Mouse (Mus musculus) liver, embryonic 15.5 days (tissue): ENCODE measurements around the gene Zbtb26. TPM values are rescaled to one million over a fixed set of nuclear protein-coding genes. Genes with fewer than 3 reads are reported as not detected.

Source experiments
- ATAC-seq: fragments of 200-750 bp; cut with Nextera tagmentation; 2 replicates; pipeline ENCODE4 v1.8.0; 2017; ENCODE audit warnings: moderate number of reproducible peaks, mild to moderate bottlenecking, moderate library complexity; ENCODE audit not compliant: insufficient read depth
- H3K27ac ChIP-seq: fragments of 300-500 bp; sonication (generic); replicated peaks from 2 replicates; pipeline ENCODE4 v1.5.1; 2015; ENCODE audit warnings: mild to moderate bottlenecking, inconsistent platforms
- H3K27me3 ChIP-seq: fragments of 300-500 bp; sonication (generic); 2 replicates; pipeline ENCODE4 v1.6.1; 2015; ENCODE audit warnings: mild to moderate bottlenecking, inconsistent platforms
- H3K36me3 ChIP-seq: fragments of 300-500 bp; sonication (generic); replicated peaks from 2 replicates; pipeline ENCODE4 v1.6.1; 2015; ENCODE audit warnings: moderate library complexity, mild to moderate bottlenecking, inconsistent platforms
- H3K4me1 ChIP-seq: fragments of 300-500 bp; sonication (generic); replicated peaks from 2 replicates; pipeline ENCODE4 v1.6.1; 2015; ENCODE audit warnings: inconsistent platforms
- H3K4me2 ChIP-seq: fragments of 300-500 bp; sonication (generic); 2 replicates; pipeline ENCODE4 v1.6.1; 2015; ENCODE audit warnings: moderate library complexity, mild to moderate bottlenecking, inconsistent platforms
- H3K4me3 ChIP-seq: fragments of 300-500 bp; sonication (generic); replicated peaks from 2 replicates; pipeline ENCODE4 v1.5.1; 2015; ENCODE audit warnings: mild to moderate bottlenecking, inconsistent platforms
- H3K9ac ChIP-seq: fragments of 300-500 bp; sonication (generic); 2 replicates; pipeline ENCODE4 v1.6.1; 2015; ENCODE audit warnings: moderate library complexity, mild to moderate bottlenecking, inconsistent platforms
- H3K9me3 ChIP-seq: fragments of 300-500 bp; sonication (generic); replicated peaks from 2 replicates; pipeline ENCODE4 v1.6.1; 2016; ENCODE audit warnings: inconsistent platforms
- WGBS: fragments of 180-500 bp; shearing (Covaris S2); methylation state at CpG from one replicate; pipeline ENCODE4 v1.1.7; 2015; ENCODE audit warnings: mixed read lengths; ENCODE audit not compliant: insufficient replicate concordance; 5-methylcytosine and 5-hydroxymethylcytosine counted together
- polyA plus RNA-seq: library from polyadenylated mRNA; unstranded; fragments of >200 nt; fragmentation: Nextera tagmentation; extraction: Ambion mirVana; gene quantifications from 2 replicates; pipeline ENCODE4 v1.2.1, GENCODE M21; 2015

Gene Zbtb26
- polyA plus RNA-seq, 1 experiment from 2014 or later, result 1.5 TPM

DNA sequence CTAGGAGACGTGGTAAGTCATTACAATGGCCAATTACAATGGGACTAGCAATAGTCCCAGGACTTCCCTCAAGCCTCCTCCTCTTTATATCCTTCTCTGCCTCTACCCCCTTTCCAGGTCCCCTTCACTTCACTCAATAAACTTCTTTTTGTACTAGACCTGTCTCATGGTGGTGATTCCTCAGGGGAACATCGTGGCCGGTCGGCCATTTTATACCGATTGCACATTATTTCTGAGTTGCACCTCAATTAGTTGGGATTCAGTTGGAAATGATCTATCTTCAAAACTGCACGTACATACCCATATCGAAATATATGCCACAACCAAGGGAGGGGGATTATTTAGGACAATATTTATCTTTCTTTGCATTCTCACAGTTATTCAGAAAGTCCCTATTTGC, 11.3 kb downstream of the Zbtb26 start:
- no peak for ATAC-seq

DNA sequence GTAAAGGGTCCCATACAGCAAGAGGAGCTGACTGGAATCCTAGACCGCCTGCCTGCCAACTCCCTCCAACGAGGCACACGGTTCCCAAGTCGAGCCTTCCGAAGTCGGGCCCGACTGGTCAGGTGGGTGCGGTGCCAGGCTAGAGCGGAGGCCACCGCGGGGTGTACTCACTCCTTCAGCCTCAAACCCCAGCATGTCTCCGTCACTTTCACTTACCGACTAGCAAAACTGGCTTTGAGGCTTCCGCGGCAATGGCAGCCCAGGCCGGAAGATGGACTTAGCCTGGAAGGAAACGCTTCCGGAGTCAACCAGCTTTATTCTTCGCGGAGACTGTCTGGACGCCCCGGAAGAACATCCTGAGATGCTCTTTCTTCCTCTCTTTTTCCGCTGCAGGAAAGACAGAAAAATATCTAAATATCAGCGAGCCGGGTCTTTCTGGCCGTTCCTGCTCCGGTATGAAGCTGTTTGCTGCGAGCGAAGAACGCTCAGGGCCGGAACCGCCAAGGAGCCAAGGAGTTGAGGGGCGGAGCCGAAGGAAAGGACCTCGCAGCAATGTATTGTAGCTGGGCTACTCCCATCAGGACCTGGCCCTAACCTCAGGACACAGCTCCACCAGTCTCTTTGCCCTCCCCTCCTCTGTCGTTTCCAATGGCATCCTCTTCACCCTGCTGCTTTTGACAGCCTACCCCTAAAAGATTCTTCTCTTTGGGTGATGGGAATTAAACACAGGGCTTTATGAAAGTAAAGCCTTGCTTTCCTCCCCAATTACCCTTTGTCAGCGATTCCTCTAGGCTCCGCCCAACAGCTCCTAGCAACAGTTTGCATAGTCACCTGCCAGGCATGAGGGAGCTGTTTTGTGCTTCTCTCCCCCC, 12.1 kb downstream of the Zbtb26 start:
- peak; percentile 96 for ATAC-seq
- Histone ChIP-seq H3K27me3 (no peaks in the 10 kb centered on the region), H3K27ac (peak overlapping the region; percentile 94), H3K4me3 (peak overlapping the region; percentile 83), H3K36me3 (peaks cover 17% of the 10 kb centered on the region), H3K4me2 (peak overlapping the region; percentile 78), H3K9me3 (no peaks in the 10 kb centered on the region), H3K4me1 (peaks cover 21% of the 10 kb centered on the region), H3K9ac (peak overlapping the region; percentile 70)
- WGBS, result under 1% methylated on average over 38 of the region's 38 CpGs

More for the DNA sequence above, 11.3 kb downstream of the Zbtb26 start:
- Histone ChIP-seq H3K4me3 (peak overlapping the region; percentile 83), H3K9me3 (no peaks in the 10 kb centered on the region), H3K36me3 (peaks cover 17% of the 10 kb centered on the region), H3K27me3 (no peaks in the 10 kb centered on the region), H3K9ac (peak overlapping the region; percentile 70), H3K27ac (peak overlapping the region; percentile 94), H3K4me2 (peak overlapping the region; percentile 78), H3K4me1 (peaks cover 21% of the 10 kb centered on the region)
- 26% methylated on average over 7 of the region's 7 CpGs for WGBS

- peak overlapping the region; percentile 23 for H3K4me2 ChIP-seq
- no peaks in the 10 kb centered on the region for H3K27me3 ChIP-seq
- ATAC-seq, result no peak
- 42% methylated on average over 3 of the region's 3 CpGs for WGBS
- peaks cover 28% of the 10 kb centered on the region for H3K4me1 ChIP-seq
- H3K4me3 ChIP-seq, result no peak overlapping the region
- H3K9ac ChIP-seq, result no peak overlapping the region
- H3K27ac ChIP-seq, result no peak overlapping the region
- H3K9me3 ChIP-seq, result no peaks in the 10 kb centered on the region
- peaks cover 6% of the 10 kb centered on the region for H3K36me3 ChIP-seq
Observed at GRCm38 (mm10) chr2:37423671-37424070, 19.3 kb downstream of the Zbtb26 start.

- Histone ChIP-seq H3K4me1 (peaks cover 28% of the 10 kb centered on the region), H3K9me3 (no peaks in the 10 kb centered on the region), H3K4me3 (peak within 1 kb of the TSS; percentile 100), H3K27ac (peak within 1 kb of the TSS; percentile 97), H3K36me3 (peaks cover under 1% of the 10 kb centered on the region), H3K27me3 (no peaks in the 10 kb centered on the region), H3K9ac (peak within 1 kb of the TSS; percentile 99), H3K4me2 (peak within 1 kb of the TSS; percentile 81)
- peak; percentile 95 for ATAC-seq
- WGBS, result under 1% methylated on average over 74 of the region's 75 CpGs
Observed at GRCm38 (mm10) chr2:37422306-37423304, 20.3 kb downstream of the Zbtb26 start, which contains the start of gene Rc3h2. TSS of gene Rc3h2 (minus strand) at chr2:37422903.

- Histone ChIP-seq H3K27me3 (no peaks in the 10 kb centered on the region), H3K4me2 (peak overlapping the region; percentile 81), H3K36me3 (no peaks in the 10 kb centered on the region), H3K4me3 (peak overlapping the region; percentile 100), H3K9me3 (no peaks in the 10 kb centered on the region), H3K4me1 (peaks cover 28% of the 10 kb centered on the region), H3K27ac (peak overlapping the region; percentile 97), H3K9ac (peak overlapping the region; percentile 99)
- WGBS, result 7% methylated on average over 3 of the region's 3 CpGs
- no peak for ATAC-seq
Observed at GRCm38 (mm10) chr2:37421903-37422302, 21.0 kb downstream of the Zbtb26 start.

GRCm38 (mm10) chr2:37395539-37395938, 47.4 kb downstream of the Zbtb26 start:
- no peaks in the 10 kb centered on the region for H3K27me3 ChIP-seq
- no peak overlapping the region for H3K27ac ChIP-seq
- ATAC-seq, result no peak
- no peak overlapping the region for H3K9ac ChIP-seq
- no peak overlapping the region for H3K4me2 ChIP-seq
- H3K9me3 ChIP-seq, result no peaks in the 10 kb centered on the region
- WGBS, result 38% methylated on average over 1 of the region's 1 CpGs
- peaks cover 36% of the 10 kb centered on the region for H3K36me3 ChIP-seq
- H3K4me3 ChIP-seq, result no peak overlapping the region
- H3K4me1 ChIP-seq, result no peaks in the 10 kb centered on the region

GRCm38 (mm10) chr2:37382921-37383320, 60.0 kb downstream of the Zbtb26 start:
- Histone ChIP-seq H3K9me3 (no peaks in the 10 kb centered on the region), H3K27ac (no peak overlapping the region), H3K36me3 (peaks cover 45% of the 10 kb centered on the region), H3K9ac (no peak overlapping the region), H3K27me3 (no peaks in the 10 kb centered on the region), H3K4me2 (no peak overlapping the region), H3K4me1 (no peaks in the 10 kb centered on the region), H3K4me3 (no peak overlapping the region)
- ATAC-seq, result no peak
- WGBS, result 91% methylated on average over 9 of the region's 9 CpGs

Other genes starting within 250 kb of the Zbtb26 start
- gene Olfr366, start 231.6 kb downstream of the Zbtb26 start, polyA plus RNA-seq, result not detected in 2 replicates
- gene Olfr368, start 116.6 kb downstream of the Zbtb26 start, polyA plus RNA-seq, result not detected in 2 replicates
- 10.1 and 10.3 TPM in 2 replicates for gene Pdcl, start 83.8 kb downstream of the Zbtb26 start, polyA plus RNA-seq
- 3.8 and 5.3 TPM in 2 replicates for gene Rc3h2, start 20.2 kb downstream of the Zbtb26 start, polyA plus RNA-seq
- 2.5 TPM in 2 replicates for gene Zbtb6, start within 50 bp of the Zbtb26 start, polyA plus RNA-seq
- 6.1 and 6.3 TPM in 2 replicates for gene Rabgap1, start 144 bp upstream of the Zbtb26 start, polyA plus RNA-seq
- gene Gpr21, start 73.2 kb upstream of the Zbtb26 start, polyA plus RNA-seq, result 0.08 and 0.13 TPM in 2 replicates